Mouse (Mus musculus) MEL (cell line): ENCODE measurements at regions not wholly inside any gene's neighbourhood (a gene's known extent, or its start where the extent isn't known, plus 50 kb on each side); places are given as distances from the start of the nearest gene placed in this dataset.

Source experiments
- CHD2 ChIP-seq: IDR thresholded peaks from 2 replicates; pipeline ENCODE4 v1.6.1; 2011; ENCODE audit warnings: low read length, improper control_type of control experiment
- CTCF ChIP-seq, 3 experiments: IDR thresholded peaks in 2 of 3; conservative IDR thresholded peaks in 1 of 3; 2 replicates each; pipeline ENCODE4 v1.5.1; 2011 to 2012; ENCODE audit warnings: low read length in 3 of 3, low read depth in 2 of 3, mild to moderate bottlenecking in 2 of 3, improper control_type of control experiment in 1 of 3, inconsistent platforms in 1 of 3, mixed read lengths in 1 of 3, moderate library complexity in 1 of 3; ENCODE audit not compliant: control insufficient read depth in 1 of 3, insufficient read depth in 1 of 3, poor library complexity in 1 of 3, severe bottlenecking in 1 of 3
- E2F4 ChIP-seq: IDR thresholded peaks from 2 replicates; pipeline ENCODE4 v1.6.1; 2011; ENCODE audit warnings: low read depth, low read length, improper control_type of control experiment, borderline replicate concordance
- EP300 ChIP-seq, 2 experiments: IDR thresholded peaks; 2 replicates each; pipeline ENCODE4 v1.6.1; 2011; ENCODE audit warnings: improper control_type of control experiment in 2 of 2, low read length in 2 of 2, low read depth in 1 of 2, mild to moderate bottlenecking in 1 of 2
- ETS1 ChIP-seq: IDR thresholded peaks from 2 replicates; pipeline ENCODE4 v1.6.1; 2012; ENCODE audit warnings: low read depth, mild to moderate bottlenecking, inconsistent platforms, low read length, improper control_type of control experiment, moderate library complexity
- GATA1 ChIP-seq: IDR thresholded peaks from 2 replicates; pipeline ENCODE4 v1.6.1; 2011; ENCODE audit warnings: low read depth, low read length, improper control_type of control experiment
- MYC ChIP-seq: IDR thresholded peaks from 2 replicates; pipeline ENCODE4 v1.6.1; 2011; ENCODE audit warnings: low read depth, mild to moderate bottlenecking, low read length, improper control_type of control experiment, moderate library complexity
- POLR2A ChIP-seq, 2 experiments: IDR thresholded peaks; 2 replicates each; pipeline ENCODE4 v1.6.1; 2011 to 2012; ENCODE audit warnings: low read length in 2 of 2, mild to moderate bottlenecking in 2 of 2, control low read depth in 1 of 2, improper control_type of control experiment in 1 of 2, low read depth in 1 of 2, moderate library complexity in 1 of 2; ENCODE audit not compliant: control insufficient read depth in 1 of 2, insufficient read depth in 1 of 2, poor library complexity in 1 of 2
- RCOR1 ChIP-seq: IDR thresholded peaks from 2 replicates; pipeline ENCODE4 v1.6.1; 2012; ENCODE audit warnings: low read depth, mild to moderate bottlenecking, inconsistent platforms, low read length, improper control_type of control experiment
- SIN3A ChIP-seq: IDR thresholded peaks from 2 replicates; pipeline ENCODE4 v1.6.1; 2012; ENCODE audit warnings: low read length, improper control_type of control experiment, inconsistent platforms
- TAL1 ChIP-seq: IDR thresholded peaks from 2 replicates; pipeline ENCODE4 v1.6.1; 2012; ENCODE audit warnings: mild to moderate bottlenecking, inconsistent platforms, low read length, moderate library complexity, mixed read lengths
- ZKSCAN1 ChIP-seq: IDR thresholded peaks from 2 replicates; pipeline ENCODE4 v1.6.1; 2012; ENCODE audit warnings: low read depth, mild to moderate bottlenecking, inconsistent platforms, low read length, improper control_type of control experiment, moderate library complexity
- ZNF384 ChIP-seq: IDR thresholded peaks from 2 replicates; pipeline ENCODE4 v1.6.1; 2012; ENCODE audit warnings: low read depth, mild to moderate bottlenecking, inconsistent platforms, low read length, improper control_type of control experiment

GRCm38 (mm10) chr19:56115552-56116284 lies 171.2 kb upstream of the Habp2 start:
- TF ChIP-seq CTCF (IDR thresholded peaks at IDR 0.05 in 2 of 3, conservative IDR thresholded peaks at IDR 0.05 in 1 of 3; ENCODE audit: control insufficient read depth in 1 of 3, insufficient read depth in 1 of 3, low read depth in 2 of 3, low read length in 3 of 3, poor library complexity in 1 of 3, severe bottlenecking in 1 of 3) = no peak
- TF ChIP-seq POLR2A (IDR thresholded peaks at IDR 0.05; ENCODE audit: control insufficient read depth in 1 of 2, insufficient read depth in 1 of 2, low read depth in 1 of 2, low read length in 2 of 2, poor library complexity in 1 of 2) = no peak
- TF ChIP-seq ZKSCAN1 = no peak
- no peak for TF ChIP-seq SIN3A
- no peak for TF ChIP-seq E2F4
- no peak for TF ChIP-seq CHD2
- no peak for TF ChIP-seq MYC
- TF ChIP-seq EP300 (IDR thresholded peaks at IDR 0.05; ENCODE audit: low read depth in 1 of 2, low read length in 2 of 2) = no peak
- no peak for TF ChIP-seq ZNF384
- TF ChIP-seq ETS1 = no peak
- no peak for TF ChIP-seq GATA1
- TF ChIP-seq RCOR1 = no peak
- no peak for TF ChIP-seq TAL1
